ENCODE assay signal across 8 mouse cellular contexts in genomic region chr6:113238442-113238841, GRCm38 (mm10). TPM values are rescaled to one million over a fixed set of nuclear protein-coding genes. Genes with fewer than 3 reads are reported as not detected.
DNase-seq lines count a peak whose midpoint lies in the region; ATAC-seq and TF ChIP-seq lines count a peak whose summit lies in the region.

No protein-coding gene starts in this region.

- no peak for TF ChIP-seq POLR2A in heart, adult 2 months (IDR thresholded peaks at IDR 0.05; ENCODE audit: insufficient read depth, low read depth, low read length)
- TF ChIP-seq POLR2A in myocyte (IDR thresholded peaks at IDR 0.05; ENCODE audit: insufficient read length, low read depth), result no peak

- no peak for TF ChIP-seq CTCF in heart, adult 2 months (IDR thresholded peaks at IDR 0.05)
- no peak for TF ChIP-seq CTCF in G1E (IDR thresholded peaks at IDR 0.05; ENCODE audit: low read depth, low read length)

- 8% methylated on average over 6 of the region's 6 CpGs for WGBS in heart, adult 2 months
- WGBS in forebrain, embryonic 15.5 days, result 44% methylated on average over 6 of the region's 6 CpGs
- 19% methylated on average over 6 of the region's 6 CpGs for WGBS in liver, embryonic 11.5 days

- peak overlapping the region; percentile 90 for H3K27ac ChIP-seq in heart, adult 2 months
- H3K27ac ChIP-seq in forebrain, embryonic 15.5 days (replicated peaks), result no peak overlapping the region
- H3K27ac ChIP-seq in liver, embryonic 11.5 days (ENCODE audit: low read depth, low read length), result no peak overlapping the region

- peak overlapping the region; percentile 86 for H3K4me2 ChIP-seq in forebrain, embryonic 15.5 days (replicated peaks)
- peak overlapping the region; percentile 87 for H3K4me2 ChIP-seq in liver, embryonic 11.5 days
- peak overlapping the region; percentile 97 for H3K4me2 ChIP-seq in myocyte (ENCODE audit: low read depth)

- no peak for ATAC-seq in G1E (ENCODE audit: extremely low read depth, insufficient number of reproducible peaks, low FRiP score, poor library complexity, severe bottlenecking)
- peak; percentile 3; the same call in 1 of the 2 replicates for ATAC-seq in forebrain, embryonic 15.5 days (replicated peaks)
- no peak for ATAC-seq in liver, embryonic 11.5 days (replicated peaks; ENCODE audit: low FRiP score)

- intact Hi-C loops in heart, adult 2 months (cut with DNase I), result loop anchor here (5.0 kb wide), 2 partner anchors 191 to 384 kb away; partner anchors contain the start of genes Thumpd3 and Vhl
- intact Hi-C loops in left cerebral cortex, postnatal 4 days (cut with DNase I), result no loop called here

- H3ac ChIP-seq in myocyte (ENCODE audit: control insufficient read depth, insufficient read length), result peak overlapping the region; percentile 49

- peak overlapping the region; percentile 67 for H3K9ac ChIP-seq in heart, adult 2 months (ENCODE audit: low read depth, low read length)
- H3K9ac ChIP-seq in forebrain, embryonic 15.5 days (replicated peaks), result peak overlapping the region; percentile 86
- H3K9ac ChIP-seq in liver, embryonic 11.5 days (ENCODE audit: low read depth, low read length), result peak overlapping the region; percentile 83

- H3K9me3 ChIP-seq in G1E (replicated peaks), result no peaks in the 10 kb centered on the region
- H3K9me3 ChIP-seq in forebrain, embryonic 15.5 days, result no peaks in the 10 kb centered on the region
- H3K9me3 ChIP-seq in liver, embryonic 11.5 days (ENCODE audit: control insufficient read depth, low read length), result no peaks in the 10 kb centered on the region

- peaks cover 9% of the 10 kb centered on the region for H3K4me1 ChIP-seq in heart, adult 2 months (ENCODE audit: control insufficient read depth, insufficient read depth, low read length)
- H3K4me1 ChIP-seq in G1E (ENCODE audit: insufficient read depth, low read depth, low read length), result peaks cover 25% of the 10 kb centered on the region
- peaks cover 19% of the 10 kb centered on the region for H3K4me1 ChIP-seq in forebrain, embryonic 15.5 days
- peaks cover 11% of the 10 kb centered on the region for H3K4me1 ChIP-seq in liver, embryonic 11.5 days (replicated peaks; ENCODE audit: control insufficient read depth, insufficient read depth, low read length)

- TF ChIP-seq EP300 in heart, adult 2 months (IDR thresholded peaks at IDR 0.05; ENCODE audit: insufficient read depth, low read depth, low read length), result no peak

- H3K36me3 ChIP-seq in heart, adult 2 months (ENCODE audit: control insufficient read depth, insufficient read depth, low read length), result peaks cover 5% of the 10 kb centered on the region
- peaks cover 34% of the 10 kb centered on the region for H3K36me3 ChIP-seq in G1E (replicated peaks)
- H3K36me3 ChIP-seq in forebrain, embryonic 15.5 days, result peaks cover 16% of the 10 kb centered on the region; the same call in 1 of the 2 replicates
- H3K36me3 ChIP-seq in liver, embryonic 11.5 days (ENCODE audit: control insufficient read depth, insufficient read depth, low read length), result peaks cover 4% of the 10 kb centered on the region; the same call in 1 of the 2 replicates
- H3K36me3 ChIP-seq in myocyte (ENCODE audit: control insufficient read depth, insufficient read depth), result peaks cover 6% of the 10 kb centered on the region

- no peaks in the 10 kb centered on the region for H3K27me3 ChIP-seq in heart, adult 2 months (ENCODE audit: control insufficient read depth, insufficient read depth, low read length)
- H3K27me3 ChIP-seq in G1E (ENCODE audit: insufficient read depth, low read length), result peaks cover 4% of the 10 kb centered on the region
- no peaks in the 10 kb centered on the region for H3K27me3 ChIP-seq in forebrain, embryonic 15.5 days
- H3K27me3 ChIP-seq in liver, embryonic 11.5 days (replicated peaks; ENCODE audit: control insufficient read depth, insufficient read depth, low read length), result no peaks in the 10 kb centered on the region
- peaks cover 12% of the 10 kb centered on the region for H3K27me3 ChIP-seq in myocyte (ENCODE audit: control insufficient read depth, insufficient read depth, insufficient read length)

- H3K4me3 ChIP-seq in heart, adult 2 months, result peak overlapping the region; percentile 90
- peak overlapping the region; percentile 83 for H3K4me3 ChIP-seq in G1E (ENCODE audit: low read depth, low read length)
- peak overlapping the region; percentile 90 for H3K4me3 ChIP-seq in forebrain, embryonic 15.5 days
- H3K4me3 ChIP-seq in liver, embryonic 11.5 days (ENCODE audit: low read depth, low read length), result peak overlapping the region; percentile 91
- peak overlapping the region; percentile 68 for H3K4me3 ChIP-seq in myocyte

- peaks cover 6% of the 10 kb centered on the region; the same call in 1 of the 2 replicates for H3K79me2 ChIP-seq in heart, adult 2 months (replicated peaks; ENCODE audit: control insufficient read depth, insufficient read depth, low read length)
- H3K79me2 ChIP-seq in myocyte (ENCODE audit: control insufficient read depth, insufficient read depth), result peaks cover 20% of the 10 kb centered on the region

- peak in 1 of 2 experiments; percentile 16 for DNase-seq in heart, adult 2 months
- no peak for DNase-seq in heart, adult 8-10 months (ENCODE audit: low spot score)
- no peak for DNase-seq in G1E (ENCODE audit: low spot score)
- no peak for DNase-seq in liver, embryonic 11.5 days (ENCODE audit: low spot score)
- no peak for DNase-seq in left cerebral cortex, postnatal 4 days
- DNase-seq in urinary bladder, postnatal 4 days (ENCODE audit: low spot score in 2 of 2), result no peak

TF ChIP-seq in myocyte, 11 proteins besides CTCF, POLR2A, EP300 and RAD21:
- no peak for TF ChIP-seq SRF (IDR thresholded peaks at IDR 0.05; ENCODE audit: control insufficient read depth, insufficient read length, low read depth)

RNA-seq across cellular contexts. Expression of gene Mtmr14, which starts 0.8 kb away (rescaled TPM):
- total RNA-seq in heart, adult 2 months (2021), result 10 to 100 TPM; 13.3 to 15.7 TPM
- 17.4 and 23.7 TPM in 2 replicates for polyA plus RNA-seq in heart, adult 2 months (2012; rRNA removed)
- total RNA-seq in heart, adult 8-10 months (2022), result 10 to 100 TPM; 15.1 to 18.3 (median 16.5) TPM
- 21.1 and 21.8 TPM in 2 replicates for total RNA-seq in G1E (2014; fragmentation: Nextera tagmentation)
- total RNA-seq in G1E (2017), result 30.6 and 41.8 TPM in 2 replicates
- polyA plus RNA-seq in G1E (2012), result 43.2 and 53.7 TPM in 2 replicates
- 47.0 and 53.8 TPM in 2 replicates for polyA plus RNA-seq in forebrain, embryonic 15.5 days (2015; fragmentation: Nextera tagmentation; extraction: Ambion mirVana)
- 29.9 and 30.7 TPM in 2 replicates for polyA plus RNA-seq in liver, embryonic 11.5 days (2014; fragmentation: Nextera tagmentation; extraction: Ambion mirVana)
- polyA plus RNA-seq in myocyte (2012; fragmentation: generic; extraction: Trizol), result 16.8 TPM
- 10 to 100 TPM; 25.2 to 25.6 TPM for total RNA-seq in left cerebral cortex, postnatal 4 days (2021)

RNA-seq across cellular contexts. Expression of gene Lhfpl4, which starts 43.3 kb away (rescaled TPM):
- total RNA-seq in heart, adult 2 months (2021), result under 1 TPM; 0.18 to 0.41 TPM
- 0.23 and 0.44 TPM in 2 replicates for polyA plus RNA-seq in heart, adult 2 months (2012; rRNA removed)
- under 1 TPM; 0.29 to 0.59 (median 0.32) TPM for total RNA-seq in heart, adult 8-10 months (2022)
- not detected in 2 replicates for total RNA-seq in G1E (2014; fragmentation: Nextera tagmentation)
- total RNA-seq in G1E (2017), result 0.05 and 0.29 TPM in 2 replicates
- not detected in 2 replicates for polyA plus RNA-seq in G1E (2012)
- polyA plus RNA-seq in forebrain, embryonic 15.5 days (2015; fragmentation: Nextera tagmentation; extraction: Ambion mirVana), result 42.3 and 44.6 TPM in 2 replicates
- 0.81 and 1.0 TPM in 2 replicates for polyA plus RNA-seq in liver, embryonic 11.5 days (2014; fragmentation: Nextera tagmentation; extraction: Ambion mirVana)
- 0.11 TPM for polyA plus RNA-seq in myocyte (2012; fragmentation: generic; extraction: Trizol)
- total RNA-seq in left cerebral cortex, postnatal 4 days (2021), result 100 to 1,000 TPM in 1 of 2 experiments, 10 to 100 TPM in 1; 95.9 to 102 TPM

RNA-seq across cellular contexts. Expression of gene Cpne9, which starts 43.7 kb away (rescaled TPM):
- total RNA-seq in heart, adult 2 months (2021), result under 1 TPM in 1 of 2 experiments, not detected in 1; 0.09 TPM
- polyA plus RNA-seq in heart, adult 2 months (2012; rRNA removed), result 0.02 and 0.12 TPM in 2 replicates
- total RNA-seq in heart, adult 8-10 months (2022), result under 1 TPM in 1 of 4 experiments, not detected in 3; 0.25 TPM
- total RNA-seq in G1E (2014; fragmentation: Nextera tagmentation) (0.24 TPM in 1 of 2 replicates, not detected in the other), G1E (2017) (0.11 TPM in 1 of 2 replicates, not detected in the other)
- polyA plus RNA-seq in G1E (2012) (0.04 TPM in 1 of 2 replicates, not detected in the other), myocyte (2012; fragmentation: generic; extraction: Trizol) (0.08 TPM)
- polyA plus RNA-seq in forebrain, embryonic 15.5 days (2015; fragmentation: Nextera tagmentation; extraction: Ambion mirVana), result 0.34 and 0.39 TPM in 2 replicates
- 0.07 TPM in 1 of 2 replicates, not detected in the other for polyA plus RNA-seq in liver, embryonic 11.5 days (2014; fragmentation: Nextera tagmentation; extraction: Ambion mirVana)
- total RNA-seq in left cerebral cortex, postnatal 4 days (2021), result 1 to 10 TPM; 7.3 to 8.3 TPM

Comparison
In these comparisons a context has a peak if more than half of its experiments do, and no peak if none do; other contexts are left out.
1. RNA of gene Lhfpl4, which starts 43.3 kb away (polyA plus RNA-seq): 42.3 to 44.6 TPM in forebrain, embryonic 15.5 days; 0.81 to 1.0 TPM in liver, embryonic 11.5 days, 0.23 to 0.44 TPM in heart, adult 2 months, 0.11 TPM in myocyte (single experiment) and not detected in G1E; every median in the first group is over 10 times any median in the second.
2. Peak in every context shown above with its lines, with median percentiles within 50 percentile points of each other: H3K4me3 ChIP-seq, H3K9ac ChIP-seq and H3K4me2 ChIP-seq.